Mouse (Mus musculus): ENCODE data around the gene Klhdc8a.

The Klhdc8a gene

DNA sequence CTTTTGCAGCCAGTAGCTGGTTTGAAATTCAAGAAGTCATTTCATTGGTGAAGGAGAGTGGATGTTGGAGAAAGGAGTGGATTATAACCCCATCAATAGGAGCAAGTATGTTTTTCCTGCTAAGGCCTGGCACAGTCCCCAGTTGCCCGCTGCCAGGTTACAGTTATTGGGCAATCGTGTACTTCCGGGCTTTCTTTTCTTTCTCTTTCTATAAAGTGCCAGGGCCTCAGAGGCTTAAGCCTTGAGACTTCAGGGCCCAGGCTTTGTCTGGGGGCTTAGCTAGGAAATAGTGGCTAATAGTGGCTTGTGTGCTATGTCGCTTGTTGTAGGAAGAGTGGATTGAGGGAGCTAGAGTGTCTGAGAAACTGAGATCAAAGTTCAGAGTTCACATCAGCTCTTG is 19.0 kb downstream of the Klhdc8a start:
- no peak for DNase-seq (ENCODE audit: low spot score in 2 of 2)

DNA sequence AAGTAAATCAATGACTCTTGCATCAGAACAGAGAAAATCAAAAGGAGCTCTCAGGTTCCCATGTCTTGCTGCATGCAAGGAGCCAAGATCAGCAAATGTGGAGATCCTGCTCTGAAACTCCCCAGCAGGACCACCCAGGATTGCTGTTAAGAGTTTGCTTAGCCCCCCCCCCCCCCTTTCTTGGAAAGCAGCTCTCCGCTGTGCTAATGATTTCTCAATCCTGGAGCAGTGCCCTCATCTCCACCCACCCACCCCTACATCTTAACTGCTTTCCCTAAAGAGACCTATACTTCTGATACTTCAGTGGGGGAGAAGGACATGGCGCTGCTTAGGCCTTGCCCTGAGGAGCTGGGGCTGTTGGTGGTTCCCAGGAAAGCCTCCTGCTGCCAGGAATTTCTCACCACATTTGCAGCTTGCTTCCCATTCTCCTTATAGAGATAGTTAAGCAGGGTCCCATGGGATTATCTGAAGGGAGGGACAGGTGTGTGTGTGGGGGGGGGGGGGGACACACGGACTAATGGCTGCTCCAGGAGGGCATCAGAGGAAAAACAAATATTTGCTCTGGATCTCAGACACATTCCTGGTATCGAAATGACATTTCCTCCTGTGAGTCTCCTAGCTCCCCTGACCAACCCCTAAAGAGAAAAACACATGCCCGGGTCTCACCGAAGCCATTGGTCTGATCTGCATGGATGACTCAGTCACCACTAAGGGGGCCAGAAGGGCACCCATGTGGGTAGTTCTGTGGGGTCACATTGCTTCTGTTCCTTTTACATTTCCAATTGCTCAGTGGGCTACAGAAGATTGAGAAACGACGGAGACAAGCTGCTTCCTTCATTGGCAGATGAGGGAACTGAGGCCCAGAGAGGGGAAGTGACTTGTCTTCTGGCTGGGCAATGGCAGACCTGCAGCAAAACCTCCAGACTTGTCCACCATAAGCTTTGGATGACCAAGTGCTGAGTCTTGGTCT is 19.8 kb downstream of the Klhdc8a start:
- no peak for DNase-seq (ENCODE audit: low spot score in 2 of 2)

DNA sequence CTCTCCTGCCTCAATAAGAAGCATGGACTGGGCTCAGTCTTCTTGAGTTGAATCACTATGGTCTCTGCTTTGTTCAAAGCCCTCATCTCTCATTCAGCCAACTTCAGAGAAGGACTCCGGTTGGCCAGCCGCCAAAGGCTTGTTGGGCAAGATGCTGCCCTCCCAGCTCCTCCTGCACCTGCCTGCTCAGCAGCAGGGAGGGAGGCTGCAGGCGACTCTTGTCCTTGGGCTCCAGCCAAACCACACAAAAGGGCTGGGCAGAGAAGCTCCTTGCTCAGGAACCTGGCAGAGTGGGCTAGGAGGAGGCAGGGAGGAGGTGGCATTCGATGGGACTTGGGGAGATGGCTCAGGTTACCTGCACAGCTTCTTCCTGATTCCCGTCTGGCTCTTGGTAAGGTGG is 20.8 kb downstream of the Klhdc8a start:
- DNase-seq (ENCODE audit: low spot score in 2 of 2) = no peak

DNA sequence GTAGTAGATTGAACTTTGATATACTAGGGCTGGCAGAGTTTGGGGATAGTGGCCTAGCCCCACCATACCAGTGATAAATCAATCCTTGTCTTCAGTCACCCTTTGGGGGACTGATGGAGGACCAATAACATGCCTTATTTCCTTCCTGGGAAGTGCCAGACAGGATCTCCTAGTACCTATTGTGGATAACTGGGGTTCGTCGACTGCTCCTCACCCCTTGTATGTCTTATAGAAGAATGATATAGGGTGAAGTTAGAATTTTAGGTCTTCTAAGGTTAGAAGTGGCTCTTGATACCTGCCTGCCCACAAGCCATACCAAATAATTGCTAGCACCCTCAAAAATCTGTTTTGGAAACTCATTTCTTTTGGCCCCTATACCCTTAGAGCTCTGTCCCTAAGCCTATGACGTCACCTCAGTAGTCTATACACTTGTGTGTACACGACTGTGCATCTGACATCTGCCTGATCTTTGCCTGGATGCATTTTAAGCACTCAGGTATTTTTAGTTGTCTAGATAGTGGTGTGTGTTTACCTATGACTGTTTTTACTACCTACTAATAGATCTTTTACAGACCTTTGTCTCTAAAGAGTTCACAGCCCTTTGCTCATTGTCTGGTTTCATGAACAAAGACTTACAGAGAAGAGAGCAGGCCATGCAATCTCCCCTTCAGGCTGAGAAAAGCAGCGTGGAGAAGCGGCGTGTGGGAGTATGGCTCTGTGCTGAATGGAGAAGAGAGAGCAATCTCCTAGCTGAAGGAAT is 23.6 kb downstream of the Klhdc8a start:
- DNase-seq (ENCODE audit: low spot score in 2 of 2) = no peak

DNA sequence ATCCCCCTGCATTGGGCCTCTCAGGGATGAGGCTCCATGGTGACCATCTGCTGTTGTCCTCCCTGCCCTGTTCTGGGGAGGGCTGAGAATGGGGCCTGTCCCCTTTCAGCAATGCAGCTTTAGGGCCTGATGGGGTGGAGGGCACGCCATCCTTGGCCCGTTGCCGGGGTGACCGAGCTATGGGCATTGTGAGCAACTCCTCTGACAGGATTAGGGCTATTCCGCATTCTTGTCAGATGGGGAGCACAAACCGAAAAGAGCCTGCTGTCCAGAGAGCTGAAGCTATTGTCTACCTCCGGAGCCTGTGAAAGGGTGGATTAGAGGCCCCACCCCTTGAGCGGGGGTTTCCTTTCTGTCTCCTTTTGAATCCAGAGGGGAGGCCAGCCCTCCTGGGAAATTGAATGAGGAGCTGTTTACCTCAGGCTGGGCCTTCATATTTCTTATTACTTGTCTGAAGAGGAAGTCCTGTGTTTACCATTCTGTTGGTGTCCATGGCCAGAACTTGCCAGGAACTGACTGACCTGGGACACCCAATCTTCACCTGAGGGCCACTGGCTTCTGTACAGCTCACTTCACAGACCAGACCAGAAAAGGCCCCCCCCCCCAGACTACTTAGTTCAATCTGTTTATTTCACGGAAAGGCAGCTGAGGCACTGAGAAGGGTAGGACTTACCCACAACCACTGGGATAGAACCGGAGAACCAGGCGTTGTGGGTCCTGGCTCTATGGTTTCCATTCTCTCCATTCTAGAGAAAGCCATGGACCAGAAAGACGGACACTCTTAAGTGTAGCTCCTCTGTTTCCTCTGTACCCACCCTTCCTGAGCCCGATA is 24.5 kb downstream of the Klhdc8a start:
- no peak for DNase-seq (ENCODE audit: low spot score in 2 of 2)

DNA sequence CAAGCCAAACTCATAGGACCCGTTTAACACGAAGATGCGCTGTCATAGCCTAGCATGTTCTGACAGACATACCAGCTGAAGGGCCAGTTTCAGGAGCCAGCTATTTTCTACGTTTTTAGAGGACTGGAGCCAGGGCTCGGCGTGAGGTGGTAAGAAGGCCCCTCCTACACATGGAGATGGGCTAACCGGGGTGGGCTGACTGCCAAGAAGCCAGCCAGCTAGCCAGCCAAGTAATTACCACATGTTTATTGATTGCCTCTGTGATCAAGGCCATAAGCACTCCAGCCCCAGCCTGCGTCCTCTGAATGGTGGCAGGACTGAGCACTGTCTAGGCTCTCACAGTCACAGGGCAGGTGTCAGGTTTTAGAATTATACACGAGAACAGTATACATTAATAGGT is 28.4 kb downstream of the Klhdc8a start:
- no peak for DNase-seq (ENCODE audit: low spot score in 2 of 2)

DNA sequence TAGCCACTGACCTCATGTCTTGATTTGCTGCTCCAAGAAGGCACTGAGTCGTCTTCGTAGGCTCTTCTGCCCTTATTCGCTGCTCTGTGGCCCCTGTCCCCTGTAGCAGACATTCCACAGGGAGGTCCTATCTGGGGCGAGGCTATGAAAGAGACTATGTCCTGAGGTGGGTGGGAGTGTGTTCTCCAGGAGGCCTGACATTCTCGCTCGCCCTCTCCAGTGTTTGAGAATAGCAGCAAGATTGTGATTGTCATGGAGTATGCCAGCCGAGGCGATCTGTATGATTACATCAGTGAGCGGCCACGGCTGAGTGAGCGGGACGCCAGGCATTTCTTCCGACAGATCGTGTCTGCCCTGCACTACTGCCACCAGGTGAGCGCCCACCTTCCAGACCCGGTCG is 29.1 kb downstream of the Klhdc8a start:
- no peak for DNase-seq (ENCODE audit: low spot score in 2 of 2)

DNA sequence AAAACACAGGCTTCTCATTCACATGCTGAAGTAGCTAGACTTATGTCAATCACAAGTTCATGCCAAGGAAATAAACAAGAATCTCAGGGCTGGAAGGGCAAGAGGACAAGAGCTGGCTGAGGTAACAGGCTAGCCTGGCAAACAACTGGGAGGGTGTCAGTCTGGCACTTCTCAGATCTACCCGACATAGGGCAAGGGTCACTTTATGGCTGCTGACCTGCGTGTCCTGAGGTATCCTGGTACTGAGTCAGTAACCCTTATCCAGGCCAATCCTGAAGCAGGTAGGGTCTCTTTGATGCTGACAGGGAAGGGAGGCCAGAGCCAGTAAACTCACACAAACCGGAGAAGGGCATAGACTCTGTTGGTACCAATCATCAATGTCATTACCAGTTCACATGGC is 30.1 kb downstream of the Klhdc8a start:
- DNase-seq (ENCODE audit: low spot score in 2 of 2) = no peak

DNA sequence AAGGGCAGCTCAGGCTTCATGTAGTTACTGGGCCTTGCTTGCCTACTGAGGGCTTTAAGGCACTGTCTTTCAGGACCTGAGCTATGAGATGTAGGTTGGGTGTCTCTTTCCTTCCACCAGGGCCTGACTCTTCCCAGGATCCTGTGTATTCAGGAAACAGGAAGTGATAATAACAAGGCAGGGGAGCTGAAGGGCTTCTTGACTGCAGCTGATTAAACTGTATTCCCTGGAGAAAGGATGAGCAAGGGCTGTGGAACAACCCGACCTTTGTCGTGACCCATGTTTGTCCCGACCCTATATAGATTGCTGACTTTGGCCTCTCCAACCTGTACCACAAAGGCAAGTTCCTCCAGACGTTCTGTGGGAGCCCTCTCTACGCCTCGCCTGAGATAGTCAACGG is 31.2 kb downstream of the Klhdc8a start:
- DNase-seq (ENCODE audit: low spot score in 2 of 2) = no peak

DNA sequence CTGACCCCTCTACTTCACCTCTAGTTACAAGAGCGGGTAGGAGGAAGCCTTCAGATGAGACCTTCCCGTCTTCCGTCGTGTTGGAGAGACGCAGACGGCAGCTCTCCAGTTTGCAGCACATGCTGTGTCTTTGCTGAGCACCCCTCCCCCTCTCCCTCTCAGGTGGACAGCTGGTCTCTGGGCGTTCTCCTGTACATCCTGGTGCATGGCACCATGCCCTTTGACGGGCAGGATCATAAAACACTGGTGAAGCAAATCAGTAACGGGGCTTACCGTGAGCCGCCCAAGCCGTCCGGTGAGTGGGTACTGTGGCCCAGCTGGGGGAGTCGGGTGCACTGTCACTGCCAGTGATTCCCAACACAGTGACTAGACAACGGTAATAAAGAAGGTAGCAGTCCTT is 32.0 kb downstream of the Klhdc8a start:
- DNase-seq (ENCODE audit: low spot score in 2 of 2) = no peak

DNA sequence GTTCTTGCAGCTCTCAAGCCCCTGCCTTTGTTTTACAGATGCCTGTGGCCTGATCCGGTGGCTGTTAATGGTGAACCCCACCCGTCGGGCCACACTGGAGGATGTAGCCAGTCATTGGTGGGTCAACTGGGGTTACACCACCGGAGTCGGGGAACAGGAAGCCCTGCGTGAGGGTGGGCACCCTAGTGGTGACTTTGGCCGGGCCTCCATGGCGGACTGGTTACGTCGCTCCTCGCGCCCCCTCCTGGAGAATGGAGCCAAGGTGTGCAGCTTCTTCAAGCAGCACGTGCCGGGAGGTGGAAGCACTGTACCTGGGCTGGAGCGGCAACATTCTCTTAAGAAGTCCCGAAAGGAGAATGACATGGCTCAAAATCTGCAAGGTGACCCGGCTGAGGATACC is 32.9 kb downstream of the Klhdc8a start:
- no peak for DNase-seq (ENCODE audit: low spot score in 2 of 2)

DNA sequence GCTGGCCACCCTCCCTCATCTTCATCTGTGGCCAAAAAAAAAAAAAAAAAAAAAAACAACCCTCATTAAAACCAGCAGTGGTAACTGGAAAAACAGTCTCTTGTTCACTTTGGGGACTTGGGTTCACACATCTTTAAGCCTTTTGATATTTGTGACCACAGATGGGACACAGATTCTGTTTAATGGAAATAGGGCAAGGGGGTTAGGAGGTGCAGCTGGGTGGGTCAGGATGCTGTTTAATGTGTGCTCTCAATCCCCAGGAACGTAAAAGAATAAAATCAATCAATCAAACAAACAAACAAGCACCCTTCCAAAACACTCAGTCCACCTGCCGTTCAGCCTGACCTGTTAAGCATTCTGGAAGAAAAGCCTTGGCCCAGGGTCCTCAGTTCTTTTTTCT is 34.8 kb downstream of the Klhdc8a start:
- no peak for DNase-seq (ENCODE audit: low spot score in 2 of 2)

DNA sequence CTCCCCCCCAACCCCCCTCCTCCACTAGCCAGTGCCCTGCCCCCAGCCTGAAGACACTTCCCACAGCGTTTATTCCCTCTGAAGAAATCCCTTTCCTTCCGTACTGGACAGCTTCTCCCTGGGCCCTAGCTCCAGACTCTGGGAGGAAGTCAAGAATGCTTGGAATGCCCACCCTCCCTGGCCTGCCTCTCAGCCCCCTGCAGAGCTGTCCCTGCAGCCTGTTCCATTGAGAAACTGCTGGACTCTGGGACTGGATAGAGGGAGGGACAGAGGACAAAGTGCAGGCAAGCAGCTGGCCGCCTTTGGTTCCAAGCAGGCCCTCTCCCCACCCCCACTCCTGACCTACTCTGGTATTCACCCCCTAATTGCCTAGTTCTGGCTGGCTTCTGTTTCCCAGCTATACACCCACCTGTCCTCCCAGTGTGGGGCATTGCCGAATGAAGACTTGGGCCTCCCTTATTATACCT is 35.3 kb downstream of the Klhdc8a start:
- DNase-seq (ENCODE audit: low spot score in 2 of 2) = no peak

DNA sequence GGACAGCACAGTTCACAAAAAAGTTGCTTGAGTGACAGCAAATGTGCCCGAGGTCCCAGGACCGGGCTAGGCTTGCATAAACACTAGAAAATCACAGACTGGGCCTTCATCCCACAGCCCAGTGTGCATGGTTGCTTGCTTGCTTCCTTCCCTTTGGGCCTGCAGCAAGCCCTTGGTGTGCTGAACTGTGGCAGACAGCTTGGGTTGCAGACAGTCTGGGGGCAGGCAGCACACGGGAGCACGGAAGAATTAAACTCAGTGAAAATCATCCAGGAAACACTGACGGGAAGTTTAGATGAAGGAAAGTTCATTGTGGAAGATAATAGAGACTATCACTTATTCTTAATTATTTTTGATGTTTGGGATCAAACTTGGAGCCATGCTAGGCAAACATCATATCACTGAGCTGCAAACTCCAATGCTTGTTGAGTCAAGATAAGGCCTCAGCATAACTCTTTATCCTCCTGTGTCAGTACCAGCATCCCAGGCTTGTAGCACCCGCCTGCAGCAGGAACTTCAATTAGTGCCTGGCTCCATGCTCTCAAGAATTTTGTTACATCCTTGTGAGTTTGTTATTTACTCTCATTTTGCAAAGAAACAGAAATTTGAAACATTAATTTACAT is 35.9 kb downstream of the Klhdc8a start:
- DNase-seq (ENCODE audit: low spot score in 2 of 2) = no peak

DNA sequence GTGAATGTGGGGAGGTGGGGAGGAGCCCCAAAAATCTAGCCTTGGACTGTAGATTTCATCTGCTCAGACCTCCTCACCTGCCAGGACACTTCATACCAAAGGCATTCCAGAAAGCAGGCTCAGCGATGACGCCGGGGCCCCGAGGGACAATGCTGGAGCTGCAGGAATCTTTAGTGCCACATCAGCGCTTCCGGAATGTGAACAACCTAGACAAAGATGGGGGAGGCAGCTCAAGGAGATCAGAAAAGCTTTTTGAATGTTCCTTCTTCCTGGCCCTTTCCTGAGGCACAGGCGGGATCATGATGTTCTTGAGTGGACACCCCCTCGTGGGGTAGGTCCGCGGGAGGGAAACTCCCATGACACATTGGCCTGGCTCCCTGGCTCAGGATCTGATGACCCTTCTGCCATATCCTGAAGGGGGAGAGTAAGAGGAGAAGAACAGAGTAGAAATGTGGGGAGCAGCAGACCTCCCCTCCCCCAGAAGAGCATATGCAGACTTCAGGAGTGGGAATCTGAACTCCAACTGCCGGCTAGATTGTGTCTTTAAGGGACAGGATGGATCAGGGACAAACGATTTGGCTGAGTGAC is 37.0 kb downstream of the Klhdc8a start:
- no peak for DNase-seq (ENCODE audit: low spot score in 2 of 2)

DNA sequence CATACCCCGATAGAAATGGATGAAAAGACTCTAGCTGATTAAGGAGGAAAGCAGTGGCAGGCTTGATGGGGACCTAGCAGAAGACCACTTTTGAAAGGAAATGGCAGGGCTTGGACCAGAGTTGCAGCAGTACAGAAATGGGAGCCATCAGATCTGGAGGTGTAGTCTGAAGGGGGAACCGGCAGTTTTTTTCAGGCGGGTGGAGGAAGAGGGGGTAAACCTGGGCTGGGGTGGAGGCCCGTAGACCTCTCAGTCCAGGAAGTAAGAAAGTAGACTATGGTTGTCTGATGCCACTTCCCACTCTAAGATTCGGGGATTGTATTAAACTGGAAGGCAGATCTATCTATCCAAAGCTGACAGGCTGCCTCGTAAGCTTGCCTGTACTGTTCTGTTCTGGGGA is 38.5 kb downstream of the Klhdc8a start:
- DNase-seq (ENCODE audit: low spot score in 2 of 2) = no peak

DNA sequence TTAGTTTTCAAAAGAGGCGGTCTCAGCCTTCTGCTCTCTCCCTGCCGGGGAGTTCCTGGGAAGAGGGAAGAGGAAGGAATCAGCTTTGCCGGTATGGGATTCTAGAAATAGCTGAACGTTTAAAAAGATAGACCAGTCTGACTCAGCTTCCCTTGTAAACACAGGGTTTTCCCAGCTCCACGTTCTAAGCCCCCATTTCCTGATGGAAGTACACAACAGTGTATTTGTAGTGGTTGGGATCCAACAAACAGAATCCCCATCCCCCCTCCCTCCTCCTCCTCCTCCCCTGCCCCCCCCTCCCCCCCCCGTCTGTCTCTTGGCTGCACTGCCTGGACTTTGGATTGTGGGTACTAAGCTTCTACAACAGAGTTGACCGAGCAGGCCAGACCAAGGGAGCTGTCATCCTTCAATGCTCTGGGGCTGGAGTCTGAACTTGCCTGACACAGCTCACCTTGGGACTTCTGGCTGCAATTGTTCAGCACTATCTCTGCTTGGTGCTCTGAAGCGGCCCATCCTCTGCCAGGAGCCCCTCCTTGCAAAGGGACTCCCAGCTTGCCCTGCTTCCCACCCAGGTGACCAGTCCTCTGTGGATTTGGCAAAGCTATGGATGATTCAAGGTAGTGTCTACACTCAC is 39.7 kb downstream of the Klhdc8a start:
- no peak for DNase-seq (ENCODE audit: low spot score in 2 of 2)

DNA sequence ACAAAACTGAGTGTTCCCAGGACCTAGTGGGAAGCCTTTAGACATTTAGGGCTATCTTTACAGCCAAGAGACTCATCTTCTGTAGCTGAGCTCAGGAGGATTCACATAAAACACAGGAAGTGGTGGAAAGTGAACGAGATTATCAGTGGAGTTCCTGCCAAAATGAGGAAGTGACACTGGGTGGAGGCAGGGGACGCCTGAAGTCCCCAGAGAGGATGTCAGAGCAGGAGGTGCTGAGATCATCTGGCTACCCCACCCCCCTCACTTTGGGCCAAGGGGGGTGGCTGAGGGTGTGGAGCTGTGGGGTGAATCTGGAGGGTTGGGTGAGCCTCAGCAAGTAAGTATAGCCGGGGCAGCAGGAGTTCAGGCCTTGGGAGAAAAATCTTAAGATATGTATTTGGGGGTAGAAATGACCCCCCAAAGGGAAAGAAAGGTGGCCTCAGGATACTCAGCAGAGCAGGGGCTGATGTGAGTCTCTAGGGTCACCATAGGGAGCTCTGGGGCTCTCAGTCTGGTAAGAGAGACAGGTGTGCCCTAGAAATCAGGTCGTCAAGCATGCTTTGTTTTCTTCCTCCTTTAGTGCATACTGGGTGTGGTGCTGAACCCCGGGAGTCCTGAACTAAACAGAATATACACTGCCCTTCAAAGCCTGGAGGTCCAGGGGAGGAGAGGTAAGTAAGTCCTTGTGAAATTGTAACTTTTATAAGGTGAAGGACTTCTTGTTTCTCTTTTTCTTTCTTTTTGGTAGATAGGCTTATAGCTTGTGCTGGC is 43.5 kb downstream of the Klhdc8a start:
- peak; percentile 61 to 62 for DNase-seq (ENCODE audit: low spot score in 2 of 2)

DNA sequence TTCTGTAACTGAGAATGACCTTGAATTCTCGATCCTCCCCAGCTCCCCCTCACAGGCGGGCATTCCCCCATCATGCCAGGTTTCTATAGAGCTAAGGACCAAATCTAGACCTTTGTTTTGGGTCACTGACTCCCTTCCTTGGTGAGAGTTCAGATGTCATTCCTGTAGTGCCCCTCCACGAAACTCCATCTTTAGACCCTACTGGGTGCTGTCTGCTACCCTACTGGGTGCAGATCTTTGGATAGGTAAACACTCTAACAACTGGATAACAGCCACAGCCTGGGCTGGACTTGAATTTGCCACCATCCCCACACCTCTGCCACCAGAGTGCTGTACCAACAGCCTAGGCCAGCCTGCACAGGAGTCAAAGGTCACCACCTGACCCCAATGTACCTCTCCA is 44.1 kb downstream of the Klhdc8a start:
- no peak for DNase-seq (ENCODE audit: low spot score in 2 of 2)

DNA sequence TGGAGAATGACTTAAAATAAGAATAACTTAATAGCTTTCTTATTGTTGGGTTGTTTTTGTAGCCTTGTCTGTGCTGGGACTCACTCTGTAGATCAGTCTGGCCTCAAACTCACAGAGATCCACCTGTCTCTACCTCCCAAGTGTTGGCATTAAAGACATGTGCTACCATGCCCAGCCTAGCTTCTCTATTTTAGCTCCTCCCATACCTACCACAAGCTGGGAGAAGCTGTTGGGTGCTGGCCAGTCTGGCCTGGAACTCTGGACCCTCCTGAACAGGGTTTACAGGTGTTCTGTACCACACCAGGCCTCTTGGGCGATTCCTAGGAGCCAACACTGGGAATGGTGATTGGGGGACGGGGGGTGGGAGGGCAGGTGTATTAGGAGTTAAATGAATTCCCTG is 44.8 kb downstream of the Klhdc8a start:
- DNase-seq (ENCODE audit: low spot score in 2 of 2) = no peak

Measured in thymus, postnatal 10 days (tissue).